Mouse (Mus musculus): ENCODE data around the gene Thbs3. TPM values are rescaled to one million over a fixed set of nuclear protein-coding genes. Genes with fewer than 3 reads are reported as not detected.

The Thbs3 gene
- polyA plus RNA-seq, 2 experiments from 2014 or later: 3.4 to 3.6 TPM

GRCm38 (mm10) chr3:89227307-89228179 lies 12.6 kb downstream of the Thbs3 start:
- ATAC-seq: peak; percentile 54

DNA sequence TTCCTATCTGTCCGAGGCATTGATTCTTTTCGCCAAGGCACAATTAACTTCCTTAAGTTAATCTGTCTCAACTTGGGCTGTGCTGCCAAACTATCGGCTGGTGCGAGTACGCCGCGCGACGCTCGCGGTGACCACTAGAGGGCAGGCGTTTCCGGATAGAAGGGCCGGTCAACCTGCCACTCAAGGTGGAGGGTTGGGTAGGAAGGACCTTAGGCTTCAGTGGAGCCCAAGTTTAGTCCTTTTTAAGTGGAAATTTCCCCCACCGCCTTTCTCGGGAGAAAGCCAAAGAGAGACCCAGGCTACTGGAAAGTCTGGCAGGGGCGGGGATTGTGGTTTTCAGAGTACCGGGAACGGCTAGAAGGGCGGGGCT lies 13.2 kb downstream of the Thbs3 start:
- peak; percentile 62 for ATAC-seq

DNA sequence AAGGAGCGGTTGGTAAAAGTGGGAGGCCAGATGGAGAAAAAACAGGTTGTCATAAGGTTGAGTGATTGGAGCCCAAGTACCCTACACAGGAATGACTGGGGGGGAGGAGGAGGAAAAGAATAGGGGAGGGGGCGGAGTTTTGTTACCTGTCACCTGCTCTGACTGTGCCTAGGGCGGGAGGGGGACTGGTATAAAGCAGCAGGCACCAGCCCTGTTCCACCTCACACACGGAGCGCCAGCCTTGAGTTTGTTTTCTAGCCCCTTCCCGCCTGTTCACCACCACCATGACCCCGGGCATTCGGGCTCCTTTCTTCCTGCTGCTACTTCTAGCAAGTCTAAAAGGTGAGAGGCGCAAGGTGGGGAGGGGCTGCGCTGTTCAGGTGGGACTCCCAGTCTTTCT lies 13.9 kb downstream of the Thbs3 start, which contains the start of gene Muc1:
Gene Muc1 (plus strand): TSS at position 222 of the 400 bp plus-strand sequence.
- no peak for ATAC-seq

- ATAC-seq: no peak
Measured at GRCm38 (mm10) chr3:89229276-89229675, 14.3 kb downstream of the Thbs3 start.

DNA sequence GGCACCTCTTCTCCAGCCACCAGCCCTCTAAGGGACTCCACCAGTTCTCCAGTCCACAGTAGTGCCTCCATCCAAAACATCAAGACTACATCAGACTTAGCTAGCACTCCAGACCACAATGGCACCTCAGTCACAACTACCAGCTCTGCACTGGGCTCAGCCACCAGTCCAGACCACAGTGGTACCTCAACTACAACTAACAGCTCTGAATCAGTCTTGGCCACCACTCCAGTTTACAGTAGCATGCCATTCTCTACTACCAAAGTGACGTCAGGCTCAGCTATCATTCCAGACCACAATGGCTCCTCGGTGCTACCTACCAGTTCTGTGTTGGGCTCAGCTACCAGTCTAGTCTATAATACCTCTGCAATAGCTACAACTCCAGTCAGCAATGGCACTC lies 15.6 kb downstream of the Thbs3 start:
- ATAC-seq: no peak

DNA sequence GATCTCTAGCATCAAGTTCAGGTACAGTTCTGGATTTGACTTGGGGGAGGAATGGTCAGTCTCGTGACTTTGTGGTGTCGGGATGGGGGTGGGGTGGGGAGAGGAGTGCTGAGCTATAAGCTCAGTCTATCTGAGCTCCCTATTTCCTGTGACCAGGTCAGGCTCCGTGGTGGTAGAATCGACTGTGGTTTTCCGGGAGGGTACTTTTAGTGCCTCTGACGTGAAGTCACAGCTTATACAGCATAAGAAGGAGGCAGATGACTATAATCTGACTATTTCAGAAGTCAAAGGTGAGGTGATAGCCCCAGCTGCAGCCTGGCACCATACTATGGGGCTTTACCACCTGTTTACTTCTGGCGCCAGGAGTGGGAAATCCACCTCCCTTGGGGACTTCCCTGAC lies 16.4 kb downstream of the Thbs3 start:
- ATAC-seq: peak; percentile 70

- no peak for ATAC-seq
Measured at GRCm38 (mm10) chr3:89231772-89232275, 16.8 kb downstream of the Thbs3 start.

- ATAC-seq: no peak
Measured at GRCm38 (mm10) chr3:89232614-89233013, 17.6 kb downstream of the Thbs3 start.

DNA sequence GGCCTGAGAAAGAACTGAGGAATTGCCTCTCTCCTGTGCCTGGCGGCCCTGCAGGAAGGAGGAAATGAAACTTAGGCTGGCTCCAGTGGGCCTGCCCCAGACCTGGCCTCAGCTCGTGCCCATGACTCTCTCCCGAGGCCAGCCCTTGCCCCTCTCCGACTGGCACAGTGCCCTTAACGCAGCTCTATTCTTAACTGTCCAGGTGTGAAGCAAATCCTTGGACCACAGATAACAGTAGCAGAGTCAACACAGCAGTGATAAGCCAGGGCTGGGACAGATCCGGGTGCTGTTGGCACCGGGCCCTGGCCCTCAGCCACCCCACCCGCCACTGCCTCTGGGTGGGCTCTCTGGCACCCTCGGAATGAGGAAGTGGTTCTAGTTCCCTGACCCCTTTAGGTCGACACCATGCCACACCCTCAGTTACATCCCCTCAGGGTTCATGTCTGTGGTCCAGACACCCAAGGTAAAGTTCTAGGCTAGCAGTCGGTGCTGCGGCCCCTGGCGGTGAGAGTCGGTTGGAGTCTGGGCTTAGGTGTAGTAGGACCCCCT lies 18.7 kb downstream of the Thbs3 start:
- ATAC-seq: no peak

DNA sequence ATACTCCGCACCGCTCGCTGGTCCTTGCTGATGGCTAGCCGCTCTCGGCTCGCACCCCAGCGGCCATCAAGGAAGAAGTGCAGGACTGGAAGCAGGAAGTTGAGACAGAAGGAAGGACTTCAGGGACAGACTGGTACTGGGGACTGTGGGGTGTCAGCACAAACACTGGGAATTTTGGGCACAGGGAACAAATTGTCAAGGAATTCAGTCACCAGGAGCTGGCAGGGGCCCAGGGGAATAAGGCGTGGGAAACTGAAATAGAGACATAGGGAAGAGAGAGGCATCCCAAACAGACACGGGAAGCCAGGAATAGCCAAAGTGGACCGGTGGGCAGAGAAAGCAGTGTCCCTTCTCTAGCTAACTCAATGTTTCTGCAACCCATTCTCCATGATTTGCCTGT lies 21.5 kb downstream of the Thbs3 start:
- no peak for ATAC-seq

DNA sequence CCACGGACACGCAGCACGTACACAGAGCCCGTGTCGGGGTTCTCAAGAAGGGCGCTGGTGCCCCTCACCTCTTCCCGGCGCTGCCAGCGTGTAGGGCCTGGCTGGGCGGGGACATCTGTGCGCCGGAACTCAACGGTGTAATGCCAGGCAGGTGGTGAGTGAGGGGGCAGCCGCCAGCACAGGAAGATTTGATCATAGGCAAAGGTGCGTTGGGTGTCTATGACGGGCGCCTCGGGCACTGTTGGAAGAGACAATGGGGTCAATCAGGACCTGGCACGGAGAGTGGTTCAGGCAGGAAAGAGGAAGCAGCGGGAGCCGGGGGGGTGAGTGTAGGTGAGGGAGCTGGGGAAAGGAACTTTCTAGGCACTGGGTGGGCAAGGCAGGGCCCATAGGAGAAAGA lies 22.7 kb downstream of the Thbs3 start:
- no peak for ATAC-seq

DNA sequence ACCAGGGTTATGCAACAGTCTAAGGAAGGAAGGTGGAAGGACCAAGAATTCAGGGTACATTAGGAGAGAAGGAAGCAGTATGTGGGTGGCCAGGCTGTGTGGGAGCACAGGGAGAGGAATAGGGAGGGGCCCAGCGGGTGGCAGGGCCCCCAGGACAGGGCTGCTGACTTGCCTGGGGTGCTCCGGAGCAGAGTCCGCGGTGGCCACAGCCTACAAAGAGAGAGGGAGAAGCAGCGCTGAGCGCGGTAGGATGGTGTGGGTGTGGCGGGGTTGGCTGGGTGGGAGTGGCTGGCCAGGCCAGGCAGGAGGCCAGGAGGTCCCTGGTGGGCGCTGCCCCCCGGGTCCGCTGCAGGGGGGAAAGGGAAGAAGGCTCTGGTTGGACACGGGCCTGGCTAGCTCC lies 23.5 kb downstream of the Thbs3 start:
- ATAC-seq: no peak

GRCm38 (mm10) chr3:89242331-89242895 lies 27.4 kb downstream of the Thbs3 start:
- no peak for ATAC-seq

DNA sequence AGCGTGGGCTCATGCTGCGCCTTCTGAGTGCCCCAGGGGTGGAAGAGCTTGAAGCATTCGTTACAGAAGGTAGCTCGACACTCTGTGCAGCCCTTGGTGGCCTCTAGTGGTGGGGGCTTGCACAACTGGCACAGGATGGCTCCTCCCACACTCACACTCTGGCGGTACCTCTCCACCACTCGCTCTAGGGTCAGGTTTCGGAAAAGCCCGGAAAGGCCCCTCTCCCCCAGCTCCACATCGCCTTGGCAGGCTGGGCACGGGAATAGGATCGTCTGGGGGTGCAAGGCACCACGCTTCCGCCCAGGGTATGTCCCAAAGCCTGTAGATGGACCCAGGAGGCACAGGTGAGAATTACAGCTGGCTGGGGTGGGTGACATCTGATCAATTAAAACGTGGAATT lies 28.6 kb downstream of the Thbs3 start:
- peak; percentile 66 for ATAC-seq

- ATAC-seq: peak; percentile 25
Measured at GRCm38 (mm10) chr3:89244158-89244981, 29.4 kb downstream of the Thbs3 start.

DNA sequence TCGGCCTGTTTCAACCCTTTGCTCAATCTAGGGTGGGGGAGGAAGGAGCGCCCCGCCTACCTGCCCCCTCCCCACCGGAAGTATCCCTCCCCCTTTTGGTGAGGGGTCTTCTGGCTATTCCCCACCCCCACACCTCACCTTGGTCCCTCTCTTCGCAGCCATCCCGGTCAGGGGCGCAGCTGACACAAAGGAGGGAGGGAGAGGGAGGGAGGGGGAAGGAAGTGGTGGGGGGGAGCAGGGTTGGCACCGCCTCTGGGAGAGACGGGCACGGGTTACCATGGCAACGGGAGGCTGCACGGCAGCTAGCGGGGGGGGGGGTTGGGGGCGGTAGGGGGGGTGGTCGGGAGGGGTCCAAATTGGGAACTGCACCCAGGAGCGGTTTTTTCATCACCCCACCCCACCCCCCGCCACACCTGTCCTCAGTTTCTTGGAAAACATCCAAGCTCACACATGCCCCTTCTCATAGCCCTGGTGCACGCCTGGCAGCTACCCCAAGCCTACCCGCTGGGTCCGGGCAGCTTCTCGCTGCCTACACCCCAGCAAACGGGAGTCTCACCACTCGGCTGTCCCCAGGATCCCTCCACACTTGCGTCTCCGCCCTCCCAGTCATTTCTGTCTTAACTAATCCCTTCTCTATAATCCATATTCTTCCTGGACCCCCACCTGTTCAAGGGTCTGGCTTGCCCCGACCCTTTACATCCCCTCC lies 30.2 kb downstream of the Thbs3 start:
- ATAC-seq: peak; percentile 1

- ATAC-seq: peak; percentile 3
Measured at GRCm38 (mm10) chr3:89245688-89246171, 30.8 kb downstream of the Thbs3 start, which contains the start of gene Krtcap2. Gene Krtcap2, plus strand, starts transcription at chr3:89245966.

DNA sequence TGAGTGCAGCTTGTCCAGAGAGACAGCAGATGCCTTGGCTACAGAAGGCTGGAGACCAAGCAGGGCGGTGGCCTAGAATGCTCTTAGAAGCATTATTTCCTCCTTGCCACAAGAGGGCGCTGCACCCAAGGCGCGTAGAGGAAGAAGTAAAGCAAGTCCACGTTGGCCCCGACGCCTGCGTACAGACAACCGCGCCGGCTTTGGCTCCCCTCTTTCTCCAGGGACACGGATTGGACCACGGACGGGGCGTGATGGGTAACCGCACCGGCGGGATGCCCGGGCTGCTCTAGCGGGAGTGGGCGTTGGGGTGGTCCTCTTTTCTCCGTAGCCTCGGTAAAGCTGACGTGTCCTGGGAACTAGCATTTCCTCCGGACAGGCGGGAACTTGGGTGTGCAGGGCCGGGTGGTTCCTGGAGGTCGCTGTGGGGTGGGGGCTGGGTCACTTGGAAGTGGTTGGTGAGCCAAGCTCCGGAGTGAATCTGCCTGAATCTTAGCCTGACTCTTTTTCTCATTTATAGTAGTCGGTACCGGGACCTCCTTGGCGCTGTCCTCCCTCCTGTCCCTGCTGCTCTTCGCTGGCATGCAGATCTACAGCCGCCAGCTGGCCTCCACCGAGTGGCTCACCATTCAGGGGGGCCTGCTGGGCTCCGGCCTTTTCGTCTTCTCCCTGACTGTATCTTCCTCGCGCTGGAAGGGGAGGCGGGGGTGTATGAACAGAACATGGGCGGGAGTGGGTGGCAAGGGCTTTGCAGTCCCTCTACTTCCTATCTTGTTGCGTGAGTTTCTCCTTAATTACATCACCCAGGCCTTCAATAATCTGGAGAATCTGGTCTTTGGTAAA lies 31.5 kb downstream of the Thbs3 start, which contains the start of gene Trim46:
Gene Trim46 (minus strand): TSS at position 49 of the 840 bp plus-strand sequence.
- peak; percentile 82 for ATAC-seq

GRCm38 (mm10) chr3:89247466-89247865 lies 32.5 kb downstream of the Thbs3 start:
- no peak for ATAC-seq

DNA sequence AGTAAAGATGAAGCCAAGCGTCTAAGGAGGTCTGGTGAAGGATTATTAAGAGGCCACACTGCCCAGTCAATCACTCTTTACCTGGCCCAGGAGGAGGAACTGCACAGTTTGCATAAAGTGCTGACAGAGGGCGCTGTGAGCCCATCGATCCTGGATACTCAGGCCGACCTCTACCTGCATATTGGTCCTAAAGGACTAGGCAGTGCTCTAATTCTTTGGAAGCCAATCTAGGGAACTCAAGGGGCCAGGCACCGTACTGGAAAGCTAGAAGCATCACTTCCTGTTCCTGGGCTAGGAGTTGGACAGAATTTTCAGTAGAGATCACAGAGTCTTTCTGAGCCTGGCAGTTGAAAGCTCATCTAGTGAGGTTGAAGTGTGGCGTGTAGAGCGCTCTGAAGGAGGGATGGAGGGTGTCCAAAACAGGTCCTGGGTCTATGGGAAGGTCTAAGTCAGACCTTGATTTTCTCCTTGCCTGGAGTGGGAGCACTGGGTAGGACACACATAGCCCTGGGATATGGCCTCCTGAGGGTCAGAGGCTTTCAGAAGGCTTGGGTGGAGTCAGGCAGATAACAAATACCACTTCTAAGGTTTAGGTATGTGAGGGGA lies 35.6 kb downstream of the Thbs3 start:
- peak; percentile 28 for ATAC-seq

Measured in CD4-positive, CD25-positive, alpha-beta regulatory T cell, adult 4 months (primary cell).